Mouse (Mus musculus) forebrain, embryonic 14.5 days (tissue): ENCODE data around the gene Ccdc158. TPM values are rescaled to one million over a fixed set of nuclear protein-coding genes. Genes with fewer than 3 reads are reported as not detected.

ENCODE experiments used
- ATAC-seq: fragments of 200-750 bp; cut with Nextera tagmentation; 2 replicates; pipeline ENCODE4 v1.8.0; 2017; ENCODE audit warnings: mild to moderate bottlenecking, moderate library complexity
- DNase-seq: peaks from one replicate; pipeline ENCODE4 v3.0.0-alpha.2; 2015; ENCODE audit warnings: low spot score
- H3K27ac ChIP-seq: fragments of 300-500 bp; sonication (generic); 2 replicates; pipeline ENCODE4 v1.5.1; 2014; ENCODE audit warnings: low read depth, mild to moderate bottlenecking, control low read depth, low read length, moderate library complexity
- H3K27me3 ChIP-seq: fragments of 300-500 bp; sonication (generic); replicated peaks from 2 replicates; pipeline ENCODE4 v1.6.1; 2014; ENCODE audit warnings: low read length, control low read depth, mixed read lengths; ENCODE audit not compliant: control insufficient read depth, insufficient read depth
- H3K36me3 ChIP-seq: fragments of 300-500 bp; sonication (generic); 2 replicates; pipeline ENCODE4 v1.6.1; 2014; ENCODE audit warnings: low read length, control low read depth; ENCODE audit not compliant: control insufficient read depth, insufficient read depth
- H3K4me1 ChIP-seq: fragments of 300-500 bp; sonication (generic); 2 replicates; pipeline ENCODE4 v1.6.1; 2014; ENCODE audit warnings: antibody characterized with exemption, low read length, control low read depth; ENCODE audit not compliant: control insufficient read depth, insufficient read depth
- H3K4me2 ChIP-seq: fragments of 300-500 bp; sonication (generic); 2 replicates; pipeline ENCODE4 v1.6.1; 2014; ENCODE audit warnings: mild to moderate bottlenecking, control low read depth, low read length
- H3K4me3 ChIP-seq: fragments of 300-500 bp; sonication (generic); 2 replicates; pipeline ENCODE4 v1.5.1; 2014; ENCODE audit warnings: low read depth, low read length, control low read depth
- H3K9ac ChIP-seq: fragments of 300-500 bp; sonication (generic); 2 replicates; pipeline ENCODE4 v1.6.1; 2014; ENCODE audit warnings: mild to moderate bottlenecking, low read length, control low read depth, moderate library complexity
- H3K9me3 ChIP-seq: fragments of 300-500 bp; sonication (generic); replicated peaks from 2 replicates; pipeline ENCODE4 v1.6.1; 2016; ENCODE audit warnings: low read length, control low read depth, mixed read lengths; ENCODE audit not compliant: control insufficient read depth
- WGBS: fragments of 180-500 bp; shearing (Covaris S2); extraction: QIAGEN DNeasy Blood & Tissue Kit; methylation state at CpG from one replicate; pipeline ENCODE4 v1.1.7; 2014; 5-methylcytosine and 5-hydroxymethylcytosine counted together
- polyA plus RNA-seq: library from polyadenylated mRNA; unstranded; fragments of >200 nt; fragmentation: Nextera tagmentation; extraction: Ambion mirVana; gene quantifications from 2 replicates; pipeline ENCODE4 v1.2.1, GENCODE M21; 2014

Ccdc158 gene
- polyA plus RNA-seq, 1 experiment from 2014 or later: 0.58 TPM

DNA sequence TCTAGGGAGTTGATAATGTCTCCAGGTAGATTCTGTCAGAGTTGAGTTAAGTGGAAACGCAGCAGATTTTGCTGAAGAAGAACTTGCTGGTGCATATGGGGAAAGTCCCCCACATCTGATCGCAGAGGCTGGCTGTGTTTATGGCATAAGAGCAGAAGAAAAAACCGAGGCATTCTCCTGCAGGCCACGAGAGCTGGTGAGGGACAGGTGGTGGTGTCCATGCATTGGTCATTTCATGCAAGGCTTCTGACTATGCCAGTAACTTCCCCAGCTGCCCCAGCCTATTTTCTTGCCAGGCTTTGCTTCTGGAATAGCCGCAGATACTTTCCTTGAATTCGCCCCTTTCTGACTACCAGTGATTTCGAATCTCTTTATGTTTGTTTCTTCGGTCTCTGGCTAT is 78.2 kb downstream of the Ccdc158 start:
- Histone ChIP-seq H3K27me3 (peaks cover 4% of the 10 kb centered on the region), H3K4me3 (no peak overlapping the region), H3K9me3 (no peaks in the 10 kb centered on the region), H3K27ac (no peak overlapping the region), H3K4me2 (no peak overlapping the region), H3K9ac (no peak overlapping the region), H3K36me3 (no peaks in the 10 kb centered on the region), H3K4me1 (no peaks in the 10 kb centered on the region)
- WGBS: 96% methylated on average over 8 of the region's 8 CpGs
- DNase-seq (no peak), ATAC-seq (no peak)

DNA sequence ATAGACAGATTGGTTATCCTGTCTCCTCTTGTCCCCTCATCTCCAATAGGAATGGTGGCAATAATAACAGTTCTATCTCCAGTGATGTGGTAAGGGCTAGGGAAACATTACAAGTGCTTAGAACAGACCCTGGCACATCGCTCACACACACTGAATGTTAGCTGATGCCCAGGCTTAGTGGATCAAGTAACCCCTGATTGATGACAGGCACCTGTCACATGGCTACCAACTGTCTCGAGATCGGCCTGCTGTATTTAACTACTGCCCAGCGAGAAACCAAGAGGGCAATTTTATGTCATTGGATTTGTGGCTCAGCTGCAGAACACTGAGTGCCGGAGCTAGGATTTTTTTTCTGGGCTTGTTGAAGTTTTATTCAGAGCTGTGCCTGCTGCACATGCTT is 80.0 kb downstream of the Ccdc158 start:
- H3K4me3 ChIP-seq: no peak overlapping the region
- DNase-seq (no peak), ATAC-seq (no peak)
- 82% methylated on average over 5 of the region's 5 CpGs for WGBS
- H3K27ac ChIP-seq: no peak overlapping the region
- no peaks in the 10 kb centered on the region for H3K27me3 ChIP-seq
- no peaks in the 10 kb centered on the region for H3K4me1 ChIP-seq
- H3K9ac ChIP-seq: no peak overlapping the region
- no peaks in the 10 kb centered on the region for H3K9me3 ChIP-seq
- H3K36me3 ChIP-seq: no peaks in the 10 kb centered on the region
- no peak overlapping the region for H3K4me2 ChIP-seq

DNA sequence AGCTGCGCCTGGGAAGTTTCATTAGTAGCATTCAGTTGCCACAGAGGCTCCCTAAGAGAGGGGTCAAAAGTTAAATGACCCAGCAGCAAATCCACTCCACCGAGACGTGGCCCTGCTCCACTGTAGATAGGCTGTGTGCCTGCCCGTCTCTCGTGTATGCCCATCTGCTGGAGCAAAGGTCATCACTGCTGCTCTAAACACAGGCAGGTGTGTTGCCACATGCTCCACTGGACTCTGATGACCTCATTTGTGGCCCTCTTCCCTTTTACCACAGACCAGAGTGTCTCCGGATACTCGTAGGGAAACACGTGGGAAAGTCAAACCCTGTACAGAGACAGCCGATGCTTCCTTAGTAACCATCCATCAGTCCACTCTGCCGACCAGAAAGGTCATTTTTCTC is 89.1 kb downstream of the Ccdc158 start:
- Histone ChIP-seq H3K27me3 (no peaks in the 10 kb centered on the region), H3K4me2 (no peak overlapping the region), H3K4me3 (no peak overlapping the region), H3K27ac (no peak overlapping the region), H3K36me3 (no peaks in the 10 kb centered on the region), H3K9me3 (no peaks in the 10 kb centered on the region), H3K9ac (no peak overlapping the region), H3K4me1 (no peaks in the 10 kb centered on the region)
- 81% methylated on average over 10 of the region's 10 CpGs for WGBS
- DNase-seq (no peak), ATAC-seq (no peak)

DNA sequence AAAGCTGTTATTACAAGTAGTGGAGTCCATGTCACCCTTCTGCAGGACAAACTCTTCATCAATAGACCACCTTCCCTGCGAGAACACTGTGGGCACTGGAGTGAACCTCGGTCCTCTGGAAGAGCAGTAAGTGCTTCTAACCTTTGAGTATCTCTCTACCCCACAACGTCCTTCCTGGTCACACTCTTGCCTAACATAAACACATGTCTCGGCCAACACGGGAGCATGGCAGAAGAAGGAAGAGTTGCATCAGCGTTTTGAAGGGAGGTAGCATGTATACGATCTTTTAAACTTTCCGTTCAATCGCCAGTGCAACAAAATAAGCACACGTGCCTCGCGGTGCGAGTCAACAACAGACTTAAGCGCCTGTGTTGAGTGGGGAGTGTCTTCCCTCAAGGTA is 95.5 kb downstream of the Ccdc158 start:
- Histone ChIP-seq H3K9me3 (no peaks in the 10 kb centered on the region), H3K4me3 (no peak overlapping the region), H3K27ac (no peak overlapping the region), H3K4me2 (no peak overlapping the region), H3K27me3 (no peaks in the 10 kb centered on the region), H3K36me3 (no peaks in the 10 kb centered on the region), H3K4me1 (no peaks in the 10 kb centered on the region), H3K9ac (no peak overlapping the region)
- 91% methylated on average over 14 of the region's 14 CpGs for WGBS
- DNase-seq (no peak), ATAC-seq (no peak)

DNA sequence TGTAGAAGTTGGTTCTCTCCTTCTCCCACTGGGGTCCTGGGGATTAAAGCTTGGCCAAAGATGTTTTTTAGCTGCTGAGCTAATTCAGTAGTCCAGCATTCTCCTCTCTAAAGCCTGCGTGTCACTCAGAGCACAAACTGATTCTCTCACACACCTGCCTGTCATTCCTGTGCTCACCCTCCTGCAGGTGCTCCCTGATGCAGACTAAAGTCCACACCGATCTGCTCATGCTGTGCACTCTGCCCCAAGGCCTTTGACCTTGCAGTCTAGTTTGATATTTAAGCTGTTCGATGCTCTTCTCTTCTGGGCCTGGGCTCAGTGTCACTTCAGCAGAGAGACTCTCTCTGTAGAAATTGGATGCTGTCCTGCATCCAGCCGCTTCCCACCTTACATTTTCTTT is 103.8 kb downstream of the Ccdc158 start:
- DNase-seq: no peak
- 91% methylated on average over 4 of the region's 4 CpGs for WGBS

DNA sequence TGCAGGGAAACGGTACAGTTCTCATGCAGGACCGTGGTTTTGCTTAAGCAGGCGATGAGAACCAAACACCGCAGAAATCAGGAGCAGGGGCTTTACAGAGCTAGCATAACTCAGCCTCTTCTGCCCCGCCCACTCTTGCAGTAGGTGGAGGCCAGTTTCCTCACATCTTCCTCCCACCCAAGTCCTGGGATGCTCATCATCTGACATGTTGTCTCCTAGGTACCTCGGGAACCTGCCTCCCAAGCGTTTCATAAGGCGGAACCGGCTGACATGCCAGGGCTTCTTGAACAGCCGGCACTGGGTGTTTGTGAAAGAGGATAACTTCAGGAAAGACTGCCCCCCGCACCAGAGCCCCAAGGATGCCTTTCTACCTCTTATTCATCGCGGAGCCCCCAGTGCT is 113.1 kb downstream of the Ccdc158 start:
- H3K27me3 ChIP-seq: no peaks in the 10 kb centered on the region
- ATAC-seq (no peak), DNase-seq (no peak)
- no peaks in the 10 kb centered on the region for H3K4me1 ChIP-seq
- H3K36me3 ChIP-seq: no peaks in the 10 kb centered on the region
- no peak overlapping the region for H3K27ac ChIP-seq
- H3K9ac ChIP-seq: no peak overlapping the region
- WGBS: 80% methylated on average over 13 of the region's 13 CpGs
- H3K4me2 ChIP-seq: no peak overlapping the region
- H3K9me3 ChIP-seq: no peaks in the 10 kb centered on the region
- no peak overlapping the region for H3K4me3 ChIP-seq

More for the DNA sequence above, 103.8 kb downstream of the Ccdc158 start:
- Histone ChIP-seq H3K9ac (no peak overlapping the region), H3K36me3 (no peaks in the 10 kb centered on the region), H3K27me3 (no peaks in the 10 kb centered on the region), H3K4me3 (no peak overlapping the region), H3K27ac (no peak overlapping the region), H3K4me2 (no peak overlapping the region), H3K4me1 (no peaks in the 10 kb centered on the region), H3K9me3 (no peaks in the 10 kb centered on the region)
- no peak for ATAC-seq

DNA sequence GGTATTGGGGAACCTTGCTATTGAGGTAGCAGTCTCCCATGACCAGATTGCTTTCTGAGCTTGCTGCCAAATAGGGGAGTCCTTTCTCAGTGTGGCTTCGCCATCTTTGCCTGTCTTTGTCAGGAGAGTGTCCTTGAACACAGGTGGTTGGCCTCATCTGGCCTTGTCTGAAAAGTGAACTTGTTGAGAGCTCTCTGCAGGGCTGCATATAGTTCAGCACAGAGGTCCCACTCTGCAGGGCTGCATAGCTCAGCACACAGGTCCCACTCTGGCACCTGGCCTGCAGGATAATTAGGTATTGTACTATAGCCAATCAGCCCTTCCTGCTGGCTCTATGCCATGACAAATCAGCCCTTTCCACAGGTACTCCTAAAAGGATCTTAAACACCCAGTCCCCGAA is 114.9 kb downstream of the Ccdc158 start:
- Histone ChIP-seq H3K4me2 (no peak overlapping the region), H3K27ac (no peak overlapping the region), H3K27me3 (no peaks in the 10 kb centered on the region), H3K9me3 (no peaks in the 10 kb centered on the region), H3K9ac (no peak overlapping the region), H3K36me3 (no peaks in the 10 kb centered on the region), H3K4me3 (no peak overlapping the region), H3K4me1 (no peaks in the 10 kb centered on the region)
- DNase-seq (no peak), ATAC-seq (no peak)
- 40% methylated on average over 2 of the region's 2 CpGs for WGBS

Other genes starting within 250 kb of the Ccdc158 start
- 55.4 and 63.2 TPM in 2 replicates for gene Nup54, start 240.1 kb downstream of the Ccdc158 start, polyA plus RNA-seq
- 23.9 and 26.0 TPM in 2 replicates for gene Scarb2, start 168.4 kb downstream of the Ccdc158 start, polyA plus RNA-seq
- gene Fam47e, start 120.2 kb downstream of the Ccdc158 start, polyA plus RNA-seq: 0.63 and 0.66 TPM in 2 replicates
- 3.5 and 4.0 TPM in 2 replicates for gene Stbd1, start 72.2 kb downstream of the Ccdc158 start, polyA plus RNA-seq
- 1.6 and 2.0 TPM in 2 replicates for gene Shroom3, start 8.2 kb upstream of the Ccdc158 start, polyA plus RNA-seq